Mouse (Mus musculus): ENCODE measurements at regions not wholly inside any gene's neighbourhood (a gene's known extent, or its start where the extent isn't known, plus 50 kb on each side); places are given as distances from the start of the nearest gene placed in this dataset.

GRCm38 (mm10) chr3:136434407-136434806 lies 108.5 kb upstream of the Bank1 start:
- TF ChIP-seq HCFC1 (IDR thresholded peaks at IDR 0.05; ENCODE audit: low read depth, low read length) (no peak), MAFK (IDR thresholded peaks at IDR 0.05; ENCODE audit: insufficient replicate concordance, low read length) (no peak), CTCF (conservative IDR thresholded peaks at IDR 0.05 in 1 of 2, IDR thresholded peaks at IDR 0.05 in 1 of 2; ENCODE audit: low read depth in 2 of 2, low read length in 2 of 2) (no peak), ELF1 (IDR thresholded peaks at IDR 0.05; ENCODE audit: low read depth, low read length) (no peak)

All from CH12.LX (cell line).